Mouse (Mus musculus): ENCODE results near the gene Trappc12. TPM values are rescaled to one million over a fixed set of nuclear protein-coding genes. Genes with fewer than 3 reads are reported as not detected.
"Not testable (repeated sequence)": the region's sequence is repeated elsewhere in the genome, so short reads cannot be mapped to it uniquely, and the experiment has no call there.

The Trappc12 gene
- polyA plus RNA-seq, 1 experiment from 2014 or later, result 42.3 TPM

DNA sequence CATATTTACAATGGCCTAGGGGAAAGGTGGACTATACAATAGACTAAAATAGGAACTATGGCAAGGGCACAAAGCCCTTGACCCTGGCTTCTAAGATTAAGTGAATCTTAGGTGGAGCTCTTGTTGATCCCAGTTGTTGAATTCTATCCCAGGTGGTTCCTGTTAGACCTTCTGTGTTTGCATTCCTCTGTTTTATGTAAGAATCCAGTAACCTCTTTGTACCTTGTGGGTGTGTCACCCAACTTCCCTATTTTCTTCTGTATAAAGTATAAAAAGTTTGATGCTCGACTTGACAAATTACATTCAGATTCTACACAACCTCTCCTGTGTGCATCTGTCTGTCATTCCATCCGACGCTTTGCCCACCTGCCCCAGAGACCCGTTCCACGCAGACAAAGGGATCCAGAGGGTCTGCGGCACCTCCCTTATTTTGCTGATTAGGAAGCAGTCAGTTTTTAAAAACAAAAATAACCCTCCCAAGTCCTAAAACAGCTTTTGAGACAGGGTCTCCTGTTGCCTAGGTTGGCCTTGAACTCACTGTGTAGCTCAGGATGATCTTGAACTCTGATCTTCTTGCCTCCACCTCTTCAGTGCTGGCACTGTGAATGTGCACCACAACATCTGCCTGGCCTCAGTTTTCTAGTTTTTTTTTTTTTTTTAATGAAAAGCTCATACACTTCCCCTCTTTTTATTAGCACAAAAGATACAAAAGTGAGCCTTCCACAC lies 16.6 kb downstream of the Trappc12 start:
- WGBS, result 95% methylated on average over 6 of the region's 6 CpGs
- not testable (repeated sequence) for ATAC-seq (ENCODE audit: insufficient number of reproducible peaks, low FRiP score, low TSS enrichment, low read depth); H3K9ac ChIP-seq; H3K4me1 ChIP-seq; H3K4me3 ChIP-seq (replicated peaks); H3K9me3 ChIP-seq (replicated peaks); H3K4me2 ChIP-seq (replicated peaks); H3K27ac ChIP-seq (replicated peaks); H3K27me3 ChIP-seq
- H3K36me3 ChIP-seq, result peaks cover 56% of the 10 kb centered on the region

DNA sequence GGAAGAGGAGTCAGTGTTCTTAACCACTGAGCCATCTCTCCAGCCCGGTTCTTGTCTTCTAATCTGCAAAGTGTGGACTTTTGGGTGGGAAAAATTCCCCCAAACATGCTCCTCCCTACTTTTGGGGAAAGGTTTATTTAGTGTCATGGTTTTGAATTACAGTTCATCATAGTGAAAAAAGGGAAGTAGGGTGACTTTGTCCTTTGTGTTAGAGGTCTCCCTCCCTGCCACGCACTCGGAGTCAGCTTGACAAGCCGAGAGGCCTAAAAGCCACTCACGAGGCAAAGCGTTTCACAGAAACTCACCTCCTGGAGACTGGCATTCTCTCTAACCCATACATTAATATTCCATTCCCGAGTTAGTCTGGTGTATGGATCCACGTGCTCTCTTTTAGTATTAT lies 17.6 kb downstream of the Trappc12 start:
- Histone ChIP-seq H3K36me3 (peaks cover 58% of the 10 kb centered on the region), H3K4me3 (replicated peaks) (no peak overlapping the region), H3K4me2 (replicated peaks) (no peak overlapping the region), H3K9me3 (replicated peaks) (no peaks in the 10 kb centered on the region), H3K27ac (replicated peaks) (no peak overlapping the region), H3K27me3 (no peaks in the 10 kb centered on the region), H3K4me1 (no peaks in the 10 kb centered on the region), H3K9ac (no peak overlapping the region)
- ATAC-seq (ENCODE audit: insufficient number of reproducible peaks, low FRiP score, low TSS enrichment, low read depth), result no peak
- WGBS, result 95% methylated on average over 8 of the region's 8 CpGs

DNA sequence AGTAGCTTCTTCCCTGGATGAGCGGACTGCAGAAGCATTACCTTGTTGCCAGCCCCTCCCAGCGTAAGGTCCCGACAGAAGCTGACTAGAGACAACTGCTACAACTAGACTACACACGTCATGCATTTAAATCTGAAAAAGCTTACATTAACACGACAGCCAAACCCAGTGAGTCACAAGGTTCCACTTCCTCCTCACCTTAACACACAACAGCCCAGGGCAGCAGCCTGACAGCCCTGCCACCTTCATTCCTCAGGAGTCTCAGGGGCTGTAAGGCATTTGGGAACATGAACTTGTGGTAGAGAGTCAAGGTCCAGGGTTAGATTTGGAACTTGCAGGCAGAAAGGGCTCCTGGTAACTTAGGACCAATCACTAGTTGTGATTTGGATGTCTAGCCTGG lies 23.2 kb downstream of the Trappc12 start:
- H3K4me3 ChIP-seq (replicated peaks), result no peak overlapping the region
- peaks cover 39% of the 10 kb centered on the region for H3K36me3 ChIP-seq
- no peak overlapping the region for H3K9ac ChIP-seq
- H3K27ac ChIP-seq (replicated peaks), result no peak overlapping the region
- no peaks in the 10 kb centered on the region for H3K9me3 ChIP-seq (replicated peaks)
- no peak for ATAC-seq (ENCODE audit: insufficient number of reproducible peaks, low FRiP score, low TSS enrichment, low read depth)
- no peak overlapping the region for H3K4me2 ChIP-seq (replicated peaks)
- H3K27me3 ChIP-seq, result no peaks in the 10 kb centered on the region
- no peaks in the 10 kb centered on the region for H3K4me1 ChIP-seq
- WGBS, result 81% methylated on average over 5 of the region's 5 CpGs

DNA sequence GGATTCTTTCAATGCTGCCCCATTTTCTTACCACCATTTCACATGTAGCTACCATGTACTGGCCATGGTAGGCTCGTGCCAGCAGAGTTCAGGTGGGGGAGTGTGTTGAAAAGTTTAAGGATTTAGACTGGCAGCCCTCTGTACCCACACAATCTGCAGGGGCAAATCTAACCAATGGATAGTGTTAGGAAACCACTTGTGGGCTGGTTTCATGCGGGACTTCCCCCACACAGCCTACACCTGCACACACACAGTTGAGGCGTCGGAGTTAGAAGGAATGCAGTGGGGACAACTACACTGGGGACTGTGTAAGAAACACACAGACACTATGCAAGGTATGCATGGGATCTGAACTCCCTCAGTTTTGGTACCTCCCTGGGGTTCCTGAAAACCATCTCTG lies 24.1 kb downstream of the Trappc12 start:
- Histone ChIP-seq H3K9ac (no peak overlapping the region), H3K4me3 (replicated peaks) (no peak overlapping the region), H3K27me3 (no peaks in the 10 kb centered on the region), H3K4me1 (no peaks in the 10 kb centered on the region), H3K27ac (replicated peaks) (no peak overlapping the region), H3K36me3 (peaks cover 41% of the 10 kb centered on the region), H3K4me2 (replicated peaks) (no peak overlapping the region), H3K9me3 (replicated peaks) (no peaks in the 10 kb centered on the region)
- no peak for ATAC-seq (ENCODE audit: insufficient number of reproducible peaks, low FRiP score, low TSS enrichment, low read depth)
- 89% methylated on average over 4 of the region's 4 CpGs for WGBS

DNA sequence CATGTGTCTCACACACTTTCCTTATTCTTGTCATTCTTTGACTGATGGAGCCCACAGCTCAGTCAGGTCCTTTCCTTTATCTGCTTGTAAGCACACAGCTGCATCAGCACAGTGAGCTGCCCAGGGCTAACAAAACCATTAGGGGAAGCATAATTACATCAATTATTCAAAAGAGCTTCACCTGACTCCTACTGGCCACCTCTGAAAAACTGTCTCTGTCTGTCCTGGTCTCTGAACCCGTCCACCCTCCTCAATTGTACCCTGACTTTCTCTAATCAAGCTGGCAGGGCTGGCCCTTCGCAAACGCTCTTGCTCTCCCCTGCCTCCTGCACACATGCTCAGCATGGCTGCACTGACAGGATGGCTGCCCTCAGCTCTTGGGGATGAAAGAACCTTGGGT lies 25.9 kb downstream of the Trappc12 start:
- no peak overlapping the region for H3K4me3 ChIP-seq (replicated peaks)

DNA sequence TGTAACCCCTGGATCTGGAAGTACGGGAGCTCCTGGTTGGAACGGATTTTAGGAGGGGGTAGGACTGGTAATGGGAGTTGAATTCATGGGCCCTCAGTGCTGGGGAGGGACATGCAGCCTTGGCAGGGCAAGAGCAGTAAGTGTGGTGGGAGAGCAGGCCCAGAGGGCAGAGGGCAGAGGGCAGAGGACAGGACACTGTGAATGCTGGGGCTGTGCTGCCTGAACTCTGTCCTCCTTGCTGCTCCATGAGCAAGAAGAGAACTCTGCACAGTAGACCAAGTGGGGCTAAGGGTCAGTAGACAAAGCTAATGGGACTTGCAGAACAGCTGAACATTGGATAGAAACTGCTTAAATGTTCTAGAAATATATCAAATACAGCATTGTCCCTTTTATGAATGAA lies 32.2 kb downstream of the Trappc12 start:
- Histone ChIP-seq H3K9me3 (replicated peaks) (no peaks in the 10 kb centered on the region), H3K9ac (no peak overlapping the region), H3K4me2 (replicated peaks) (no peak overlapping the region), H3K27me3 (no peaks in the 10 kb centered on the region), H3K27ac (replicated peaks) (no peak overlapping the region), H3K4me3 (replicated peaks) (no peak overlapping the region), H3K4me1 (no peaks in the 10 kb centered on the region), H3K36me3 (peaks cover 44% of the 10 kb centered on the region)
- 89% methylated on average over 2 of the region's 2 CpGs for WGBS
- no peak for ATAC-seq (ENCODE audit: insufficient number of reproducible peaks, low FRiP score, low TSS enrichment, low read depth)

More for the DNA sequence above, 25.9 kb downstream of the Trappc12 start:
- Histone ChIP-seq H3K4me1 (no peaks in the 10 kb centered on the region), H3K9ac (no peak overlapping the region), H3K4me2 (replicated peaks) (no peak overlapping the region), H3K27me3 (no peaks in the 10 kb centered on the region), H3K27ac (replicated peaks) (no peak overlapping the region), H3K9me3 (replicated peaks) (no peaks in the 10 kb centered on the region), H3K36me3 (peaks cover 51% of the 10 kb centered on the region)
- 68% methylated on average over 3 of the region's 3 CpGs for WGBS
- no peak for ATAC-seq (ENCODE audit: insufficient number of reproducible peaks, low FRiP score, low TSS enrichment, low read depth)

DNA sequence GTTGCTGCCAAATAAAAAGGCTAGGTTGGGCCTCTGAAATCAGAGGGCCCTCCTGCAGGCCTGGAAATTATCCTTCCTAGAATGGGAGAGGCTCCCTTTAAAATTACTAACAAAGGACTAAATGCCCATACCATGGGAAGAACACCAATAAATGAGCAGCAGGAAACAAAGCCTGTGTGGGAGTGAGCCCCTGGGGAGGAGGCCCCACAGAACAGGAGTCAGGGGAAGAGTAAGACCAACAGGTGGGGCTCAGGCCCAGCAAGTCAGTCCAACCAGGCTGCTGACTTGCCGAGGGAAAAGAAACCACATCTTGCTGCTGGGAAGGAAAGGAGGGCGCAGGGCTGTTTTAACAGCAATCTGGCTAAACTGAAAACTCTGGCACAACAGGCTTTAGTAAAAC lies 33.2 kb downstream of the Trappc12 start:
- Histone ChIP-seq H3K36me3 (peaks cover 51% of the 10 kb centered on the region), H3K4me2 (replicated peaks) (no peak overlapping the region), H3K4me1 (no peaks in the 10 kb centered on the region), H3K9ac (no peak overlapping the region), H3K27me3 (no peaks in the 10 kb centered on the region), H3K4me3 (replicated peaks) (no peak overlapping the region), H3K27ac (replicated peaks) (no peak overlapping the region), H3K9me3 (replicated peaks) (no peaks in the 10 kb centered on the region)
- ATAC-seq (ENCODE audit: insufficient number of reproducible peaks, low FRiP score, low TSS enrichment, low read depth), result no peak
- 68% methylated on average over 2 of the region's 2 CpGs for WGBS

DNA sequence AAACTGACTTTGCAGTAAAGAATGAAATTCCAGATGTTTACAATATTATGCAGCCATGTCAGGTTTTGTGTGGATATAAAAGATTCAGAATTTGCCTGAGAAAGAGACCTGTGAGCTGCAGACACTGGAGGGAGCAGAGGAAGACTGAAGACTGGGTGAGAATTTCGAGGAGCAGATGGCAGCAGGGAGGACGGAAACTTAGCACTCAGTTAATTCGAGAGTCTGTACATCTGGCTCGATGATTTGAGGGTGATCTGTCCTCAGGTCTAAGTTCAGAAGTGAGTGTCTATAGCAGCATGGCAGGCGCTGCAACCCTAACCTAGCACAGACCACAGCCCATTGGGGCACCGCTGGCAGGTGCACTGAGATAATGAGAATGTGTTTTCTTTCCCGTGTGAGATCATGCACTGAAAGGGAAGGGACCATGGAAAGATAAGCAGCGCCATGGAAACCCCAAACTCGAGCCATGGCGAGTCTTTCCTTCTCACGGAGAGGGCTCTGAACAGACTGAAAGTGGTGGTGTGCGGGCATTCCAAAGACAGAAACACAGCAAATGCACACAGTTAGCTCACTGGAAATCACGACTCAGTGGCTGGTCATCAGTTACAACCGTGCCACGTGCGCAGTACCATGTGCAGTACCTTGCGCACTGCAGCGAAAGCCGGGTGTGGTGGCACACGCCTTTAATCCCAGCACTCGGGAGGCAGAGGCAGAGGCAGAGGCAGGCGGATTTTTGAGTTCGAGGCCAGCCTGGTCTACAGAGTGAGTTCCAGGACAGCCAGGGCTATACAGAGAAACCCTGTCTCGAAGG lies 35.2 kb downstream of the Trappc12 start:
- Histone ChIP-seq H3K9me3 (replicated peaks) (no peaks in the 10 kb centered on the region), H3K27me3 (no peaks in the 10 kb centered on the region), H3K36me3 (peaks cover 51% of the 10 kb centered on the region), H3K9ac (no peak overlapping the region), H3K27ac (replicated peaks) (no peak overlapping the region), H3K4me3 (replicated peaks) (no peak overlapping the region), H3K4me1 (no peaks in the 10 kb centered on the region), H3K4me2 (replicated peaks) (no peak overlapping the region)
- ATAC-seq (ENCODE audit: insufficient number of reproducible peaks, low FRiP score, low TSS enrichment, low read depth), result peak; percentile 65; the same call in 1 of the 2 replicates
- 89% methylated on average over 24 of the region's 24 CpGs for WGBS

DNA sequence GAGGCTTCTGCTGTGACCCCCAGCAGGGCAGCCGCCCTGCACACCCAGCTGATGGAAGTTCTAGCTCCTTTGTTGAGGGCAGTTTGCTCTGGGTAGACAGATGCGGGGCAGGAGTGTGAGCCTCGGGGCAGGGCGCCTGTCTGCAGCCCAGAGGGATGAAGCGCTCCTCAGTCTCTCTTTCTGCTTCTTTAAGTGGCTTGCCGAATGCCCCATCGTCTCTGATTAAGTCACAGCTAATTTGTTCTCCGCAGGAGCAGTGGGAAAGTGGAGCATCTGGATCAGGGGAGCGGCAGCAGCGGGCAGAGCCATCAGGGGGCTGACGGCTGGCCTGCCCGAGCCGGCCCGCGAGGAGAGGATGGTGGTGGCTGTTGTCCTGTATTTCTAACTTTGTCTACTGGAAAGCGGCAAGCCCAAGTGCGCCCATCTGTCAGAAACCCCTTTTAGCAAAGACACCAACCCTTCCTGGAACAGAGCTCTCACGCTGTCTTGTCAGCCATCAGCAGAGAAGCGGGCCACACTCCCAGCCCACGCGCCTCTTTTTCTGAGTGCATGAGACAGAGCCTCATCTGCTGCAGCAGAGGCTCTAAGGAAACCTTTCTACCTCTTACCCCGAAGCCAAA lies 39.6 kb downstream of the Trappc12 start:
- Histone ChIP-seq H3K36me3 (peaks cover 48% of the 10 kb centered on the region), H3K4me2 (replicated peaks) (no peak overlapping the region), H3K4me1 (no peaks in the 10 kb centered on the region), H3K9ac (no peak overlapping the region), H3K9me3 (replicated peaks) (no peaks in the 10 kb centered on the region), H3K4me3 (replicated peaks) (no peak overlapping the region), H3K27me3 (no peaks in the 10 kb centered on the region), H3K27ac (replicated peaks) (no peak overlapping the region)
- WGBS, result 75% methylated on average over 22 of the region's 22 CpGs
- no peak for ATAC-seq (ENCODE audit: insufficient number of reproducible peaks, low FRiP score, low TSS enrichment, low read depth)

DNA sequence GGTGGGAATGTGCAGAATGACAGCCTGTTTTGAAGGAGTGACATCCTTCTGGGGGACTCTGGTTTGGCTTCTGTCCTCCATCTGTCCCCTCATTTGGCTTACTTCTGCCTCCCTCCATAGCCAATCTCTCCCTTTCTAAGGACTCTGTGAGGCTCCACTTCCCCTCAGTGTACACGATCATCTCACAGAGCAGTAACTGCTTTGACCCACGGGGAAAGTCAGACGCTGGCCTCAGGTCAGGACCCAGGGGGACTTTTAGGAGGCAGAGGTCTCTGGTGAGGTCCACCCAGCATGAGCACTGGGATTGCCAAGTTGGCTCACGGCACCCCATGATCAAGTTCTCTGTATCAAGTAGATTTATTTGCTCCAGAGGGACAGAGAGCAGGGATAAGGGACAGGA lies 42.1 kb downstream of the Trappc12 start:
- peaks cover 46% of the 10 kb centered on the region for H3K36me3 ChIP-seq

DNA sequence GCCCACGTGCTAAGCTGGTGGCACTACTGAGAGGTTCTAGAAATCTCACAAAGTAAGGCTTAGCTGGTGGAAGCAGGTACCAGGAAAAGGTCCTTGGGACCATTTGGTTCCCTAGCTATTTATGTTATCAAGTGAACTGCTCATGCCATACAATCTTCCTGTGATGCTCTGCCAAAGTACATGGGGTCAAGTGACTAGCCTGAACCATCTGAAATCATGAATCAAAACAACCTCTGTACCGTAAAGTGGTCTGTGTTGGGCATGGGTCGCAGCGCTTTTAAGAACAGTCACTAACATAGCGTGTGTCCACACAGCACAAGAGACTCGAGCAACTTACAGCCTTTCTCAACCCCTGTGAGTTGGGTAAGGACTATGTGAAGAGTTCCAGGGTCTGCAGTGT lies 45.1 kb downstream of the Trappc12 start:
- Histone ChIP-seq H3K9ac (no peak overlapping the region), H3K4me1 (no peaks in the 10 kb centered on the region), H3K36me3 (peaks cover 20% of the 10 kb centered on the region), H3K4me2 (replicated peaks) (no peak overlapping the region), H3K27me3 (no peaks in the 10 kb centered on the region), H3K4me3 (replicated peaks) (no peak overlapping the region), H3K9me3 (replicated peaks) (no peaks in the 10 kb centered on the region), H3K27ac (replicated peaks) (no peak overlapping the region)
- 80% methylated on average over 6 of the region's 6 CpGs for WGBS
- no peak for ATAC-seq (ENCODE audit: insufficient number of reproducible peaks, low FRiP score, low TSS enrichment, low read depth)

More for the DNA sequence above, 42.1 kb downstream of the Trappc12 start:
- no peaks in the 10 kb centered on the region for H3K9me3 ChIP-seq (replicated peaks)
- H3K9ac ChIP-seq, result no peak overlapping the region
- no peak for ATAC-seq (ENCODE audit: insufficient number of reproducible peaks, low FRiP score, low TSS enrichment, low read depth)
- 87% methylated on average over 4 of the region's 4 CpGs for WGBS
- no peak overlapping the region for H3K4me2 ChIP-seq (replicated peaks)
- no peaks in the 10 kb centered on the region for H3K27me3 ChIP-seq
- H3K4me3 ChIP-seq (replicated peaks), result no peak overlapping the region
- no peak overlapping the region for H3K27ac ChIP-seq (replicated peaks)
- no peaks in the 10 kb centered on the region for H3K4me1 ChIP-seq
